Mouse (Mus musculus) olfactory bulb, adult 2 months (tissue): ENCODE measurements around the gene Spock2. TPM values are rescaled to one million over a fixed set of nuclear protein-coding genes. Genes with fewer than 3 reads are reported as not detected.
"Not testable (repeated sequence)": the region's sequence is repeated elsewhere in the genome, so short reads cannot be mapped to it uniquely, and the experiment has no call there.

Source experiments
- H3K27ac ChIP-seq: fragments of 200-500 bp; 2 replicates; pipeline ENCODE4 v1.5.1; 2012; ENCODE audit warnings: low read depth, low read length; ENCODE audit not compliant: insufficient read depth
- H3K4me1 ChIP-seq: fragments of 200-500 bp; 2 replicates; pipeline ENCODE4 v1.6.1; 2012; ENCODE audit warnings: low read length; ENCODE audit not compliant: control insufficient read depth, insufficient read depth
- H3K4me3 ChIP-seq: fragments of 200-500 bp; 2 replicates; pipeline ENCODE4 v1.5.1; 2012; ENCODE audit warnings: mild to moderate bottlenecking, low read depth, low read length, moderate library complexity; ENCODE audit not compliant: insufficient read depth
- CTCF ChIP-seq: fragments of 200-500 bp; IDR thresholded peaks from 2 replicates; pipeline ENCODE4 v1.5.1; 2012; ENCODE audit warnings: low read depth, mild to moderate bottlenecking, low read length, moderate library complexity; ENCODE audit not compliant: insufficient read depth
- POLR2A ChIP-seq: fragments of 200-500 bp; IDR thresholded peaks from 2 replicates; pipeline ENCODE4 v1.6.1; 2012; ENCODE audit warnings: mild to moderate bottlenecking, low read depth, low read length, moderate library complexity; ENCODE audit not compliant: insufficient read depth
- WGBS: fragments of 180-500 bp; shearing (Covaris S2); methylation state at CpG from one replicate; pipeline ENCODE4 v1.1.7; 2018; 5-methylcytosine and 5-hydroxymethylcytosine counted together
- polyA plus RNA-seq: library from polyadenylated mRNA; stranded (reverse); fragments of >200 nt; gene quantifications from 2 replicates; pipeline ENCODE4 v1.2.4, GENCODE M21; 2012; ENCODE audit warnings: low replicate concordance; ENCODE audit not compliant: missing spikeins, insufficient read depth, insufficient read length

Gene Spock2
- polyA plus RNA-seq, 1 experiment = 224 TPM

DNA sequence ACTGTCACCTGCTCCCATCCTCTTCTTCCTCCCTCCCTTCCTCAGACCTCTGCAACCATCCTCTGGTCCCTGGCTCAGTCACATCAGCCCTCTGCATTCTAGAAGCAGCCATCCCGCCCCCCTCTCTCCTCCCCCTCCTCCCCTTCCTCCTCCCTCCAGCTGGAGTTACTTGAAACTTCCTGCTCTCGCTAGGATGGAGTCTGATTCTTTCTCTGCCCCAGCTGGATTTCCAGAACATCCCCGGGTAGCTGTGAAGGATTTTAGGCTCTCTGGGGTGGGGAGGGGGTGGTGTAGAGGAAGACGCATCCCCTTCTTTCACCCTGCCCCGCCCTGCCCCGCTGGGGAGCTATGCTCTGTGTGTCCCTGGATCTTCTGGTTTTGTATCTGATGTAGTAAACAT is 27.5 kb downstream of the Spock2 start:
- 31% methylated on average over 5 of the region's 6 CpGs for WGBS
- Histone ChIP-seq H3K4me1 (peaks cover 21% of the 10 kb centered on the region), H3K27ac (no peak overlapping the region), H3K4me3 (no peak overlapping the region)
- TF ChIP-seq CTCF (no peak), POLR2A (no peak)

DNA sequence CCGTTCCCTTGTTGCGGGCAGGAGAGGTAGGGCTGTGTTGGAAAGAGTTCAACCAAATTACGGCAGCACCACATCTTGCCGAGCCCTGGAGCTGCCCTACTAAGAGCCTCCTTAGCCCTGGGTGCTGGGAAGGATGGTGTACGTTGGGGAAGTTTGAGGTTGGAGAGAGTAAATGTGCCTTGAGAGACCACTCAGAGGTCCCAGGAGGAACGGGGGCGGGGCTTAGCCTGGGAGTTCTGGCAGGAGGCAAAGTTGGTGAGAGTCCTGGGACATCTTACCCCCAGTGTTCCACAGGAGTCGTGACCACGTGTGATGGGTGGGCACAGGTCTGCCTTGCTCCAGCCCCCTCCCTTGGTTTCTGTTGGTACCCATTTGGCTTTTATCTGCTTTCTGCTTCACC is 28.2 kb downstream of the Spock2 start:
- no peak overlapping the region for H3K27ac ChIP-seq
- peaks cover 21% of the 10 kb centered on the region for H3K4me1 ChIP-seq
- 65% methylated on average over 9 of the region's 9 CpGs for WGBS
- TF ChIP-seq POLR2A = no peak
- TF ChIP-seq CTCF = no peak
- no peak overlapping the region for H3K4me3 ChIP-seq

DNA sequence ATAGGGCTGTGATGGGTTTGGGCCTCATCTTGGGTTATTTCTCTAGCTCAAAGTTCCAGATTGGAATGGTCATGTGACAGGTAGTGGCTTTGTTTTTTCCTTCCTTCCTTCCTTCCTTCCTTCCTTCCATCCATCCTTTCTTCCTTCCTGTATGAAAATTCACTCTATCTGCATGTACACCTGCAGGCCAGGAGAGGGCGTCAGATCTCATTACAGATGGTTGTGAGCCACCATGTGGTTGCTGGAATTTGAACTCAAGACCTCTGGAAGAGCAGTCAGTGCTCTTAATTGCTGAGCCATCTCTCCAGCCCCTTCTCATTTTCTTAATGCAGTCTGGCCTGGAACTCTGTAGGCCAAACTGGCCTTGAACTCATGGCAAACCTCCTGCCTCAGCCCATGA is 30.0 kb downstream of the Spock2 start:
- H3K27ac ChIP-seq, H3K4me3 ChIP-seq: not testable (repeated sequence)
- H3K4me1 ChIP-seq = peaks cover 21% of the 10 kb centered on the region
- 43% methylated on average over 1 of the region's 1 CpGs for WGBS

DNA sequence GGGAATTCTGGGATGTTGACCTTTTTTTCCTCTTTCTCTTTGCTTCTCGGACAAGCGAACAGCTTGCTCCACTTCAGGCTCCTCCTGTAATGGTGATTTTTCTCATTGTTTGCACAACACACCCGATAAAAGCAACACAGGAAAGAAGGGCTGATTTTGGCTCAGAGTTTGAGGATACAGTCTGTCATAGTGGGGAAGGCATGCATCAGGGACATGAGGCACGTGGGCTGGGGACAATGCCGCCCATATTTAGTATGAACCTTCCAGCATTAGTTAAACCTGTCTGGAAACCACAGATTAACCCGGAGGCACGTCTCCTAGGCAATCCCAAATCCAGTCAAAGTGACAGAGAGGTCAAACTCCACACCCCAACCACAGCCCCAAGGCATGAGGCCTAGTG is 30.9 kb downstream of the Spock2 start:
- TF ChIP-seq CTCF (no peak), POLR2A (no peak)
- 65% methylated on average over 7 of the region's 7 CpGs for WGBS
- Histone ChIP-seq H3K27ac (no peak overlapping the region), H3K4me3 (no peak overlapping the region), H3K4me1 (peaks cover 19% of the 10 kb centered on the region)

DNA sequence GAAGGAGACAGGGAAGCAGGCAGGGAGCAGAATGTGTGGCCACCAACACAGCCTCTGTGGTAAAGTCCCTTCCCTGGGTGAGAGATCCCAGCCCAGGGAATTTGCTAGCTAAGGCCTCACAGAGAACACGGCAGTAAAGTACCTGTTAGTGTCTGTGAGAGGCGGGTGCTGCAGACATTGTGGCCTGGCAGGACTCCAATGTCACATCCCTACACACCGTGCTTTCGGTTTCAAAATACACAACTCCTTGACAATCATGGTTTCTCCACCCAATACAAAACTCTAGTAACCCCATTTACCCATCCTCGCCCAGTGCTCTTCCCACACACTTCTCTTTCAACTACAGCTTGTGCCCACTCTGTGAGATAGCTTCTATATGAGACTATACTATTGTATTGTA is 32.7 kb downstream of the Spock2 start:
- TF ChIP-seq CTCF (no peak), POLR2A (no peak)
- no peak overlapping the region for H3K4me3 ChIP-seq
- 76% methylated on average over 5 of the region's 5 CpGs for WGBS
- peaks cover 7% of the 10 kb centered on the region; the same call in 1 of the 2 replicates for H3K4me1 ChIP-seq
- no peak overlapping the region for H3K27ac ChIP-seq

DNA sequence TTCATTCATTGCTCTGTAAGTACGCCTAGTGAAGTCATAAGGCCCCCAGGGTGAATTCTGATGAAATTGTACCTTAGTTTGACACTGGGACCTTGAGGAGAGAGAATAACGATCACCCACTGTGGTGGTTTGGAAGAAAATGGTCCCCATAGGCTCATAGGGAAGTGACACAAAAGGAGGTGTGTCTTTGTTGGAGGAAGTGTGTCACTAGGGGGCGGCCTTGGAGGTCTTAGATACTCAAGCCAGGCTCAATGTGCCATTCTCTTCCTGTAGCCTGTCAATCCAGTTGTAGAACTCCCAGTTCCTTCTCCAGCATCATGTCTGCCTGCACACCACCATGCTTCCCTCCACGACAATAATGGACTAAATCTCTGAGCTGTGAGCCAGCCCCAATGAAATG is 34.7 kb downstream of the Spock2 start:
- Histone ChIP-seq H3K27ac (no peak overlapping the region), H3K4me1 (no peaks in the 10 kb centered on the region), H3K4me3 (no peak overlapping the region)
- 91% methylated on average over 4 of the region's 4 CpGs for WGBS
- TF ChIP-seq CTCF (no peak), POLR2A (no peak)

DNA sequence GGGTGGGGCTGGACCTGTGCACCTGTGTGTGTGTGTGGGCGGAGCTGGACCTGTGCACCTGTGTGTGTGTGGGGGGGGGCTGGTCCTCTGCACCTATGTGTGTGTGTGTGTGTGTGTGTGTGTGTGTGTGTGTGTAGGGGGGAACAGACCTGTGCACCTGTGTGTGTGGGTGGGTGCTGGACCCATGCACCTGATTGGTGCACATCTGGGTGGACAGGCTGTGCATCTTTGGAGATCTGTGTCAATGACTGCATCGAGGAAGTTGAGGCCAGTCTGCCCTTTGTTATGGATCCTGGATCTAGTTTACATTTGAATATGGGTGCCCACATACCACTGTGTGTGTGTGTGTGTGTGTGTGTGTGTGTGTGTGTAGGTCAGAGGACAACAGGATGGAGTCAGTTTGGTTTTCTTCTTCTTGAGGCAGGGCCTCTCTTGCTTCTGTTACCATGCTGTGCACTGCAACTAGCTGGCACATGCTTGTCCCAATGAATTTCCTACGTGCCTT is 35.7 kb downstream of the Spock2 start:
- TF ChIP-seq CTCF (no peak), POLR2A (no peak)
- 89% methylated on average over 3 of the region's 3 CpGs for WGBS
- H3K4me3 ChIP-seq = no peak overlapping the region
- no peak overlapping the region for H3K27ac ChIP-seq
- H3K4me1 ChIP-seq = no peaks in the 10 kb centered on the region

DNA sequence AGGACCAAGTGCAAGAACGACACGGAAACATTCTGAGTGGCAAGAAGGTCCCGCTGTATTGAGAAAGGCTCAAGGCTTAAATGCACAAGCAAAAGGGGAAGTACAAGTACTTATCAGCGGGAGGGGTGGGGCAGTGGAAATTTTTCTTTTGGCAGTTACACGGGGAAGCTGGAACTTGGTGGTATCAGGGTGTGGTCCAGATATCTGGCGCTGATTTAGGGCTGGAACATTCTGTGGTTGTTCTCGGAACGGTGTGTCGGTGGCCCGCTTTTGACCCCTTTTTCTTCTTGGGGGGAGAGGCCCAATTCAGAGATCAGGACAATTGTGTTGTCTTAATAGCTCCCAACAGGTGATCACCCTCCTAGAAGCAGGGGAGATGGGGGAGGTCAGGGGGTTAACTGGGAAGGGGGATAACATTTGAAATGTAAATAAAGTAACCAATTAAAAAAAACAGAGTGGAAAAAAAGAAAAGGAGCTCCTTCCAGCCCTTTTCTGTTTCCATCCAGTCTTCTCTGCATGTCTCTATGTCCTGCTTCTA is 41.6 kb downstream of the Spock2 start:
- H3K4me3 ChIP-seq, H3K4me1 ChIP-seq, H3K27ac ChIP-seq: not testable (repeated sequence)
- 77% methylated on average over 10 of the region's 10 CpGs for WGBS

DNA sequence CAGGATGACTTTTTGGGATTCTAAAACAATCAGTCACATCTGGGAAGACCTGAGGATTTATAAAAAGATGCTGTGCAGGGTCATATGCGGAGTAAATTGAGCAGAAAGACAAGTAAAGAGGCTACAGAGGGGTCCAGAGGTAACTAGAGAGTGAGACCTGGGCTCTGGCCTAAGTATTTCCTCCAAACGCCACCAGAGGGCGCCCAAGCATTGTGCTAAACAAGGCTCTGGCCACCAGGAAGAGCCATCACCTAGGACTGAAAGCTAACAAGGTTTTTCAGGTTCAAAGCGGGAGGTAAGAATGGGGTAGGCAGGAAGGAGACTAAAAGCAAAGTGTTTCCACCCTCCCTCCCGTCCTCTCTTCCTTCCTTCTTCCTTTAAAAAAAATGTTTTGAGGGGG is 42.1 kb downstream of the Spock2 start:
- TF ChIP-seq POLR2A (no peak), CTCF (peak; percentile 68)
- H3K4me1 ChIP-seq = no peaks in the 10 kb centered on the region
- no peak overlapping the region for H3K27ac ChIP-seq
- WGBS = 2% methylated on average over 5 of the region's 5 CpGs
- no peak overlapping the region for H3K4me3 ChIP-seq

DNA sequence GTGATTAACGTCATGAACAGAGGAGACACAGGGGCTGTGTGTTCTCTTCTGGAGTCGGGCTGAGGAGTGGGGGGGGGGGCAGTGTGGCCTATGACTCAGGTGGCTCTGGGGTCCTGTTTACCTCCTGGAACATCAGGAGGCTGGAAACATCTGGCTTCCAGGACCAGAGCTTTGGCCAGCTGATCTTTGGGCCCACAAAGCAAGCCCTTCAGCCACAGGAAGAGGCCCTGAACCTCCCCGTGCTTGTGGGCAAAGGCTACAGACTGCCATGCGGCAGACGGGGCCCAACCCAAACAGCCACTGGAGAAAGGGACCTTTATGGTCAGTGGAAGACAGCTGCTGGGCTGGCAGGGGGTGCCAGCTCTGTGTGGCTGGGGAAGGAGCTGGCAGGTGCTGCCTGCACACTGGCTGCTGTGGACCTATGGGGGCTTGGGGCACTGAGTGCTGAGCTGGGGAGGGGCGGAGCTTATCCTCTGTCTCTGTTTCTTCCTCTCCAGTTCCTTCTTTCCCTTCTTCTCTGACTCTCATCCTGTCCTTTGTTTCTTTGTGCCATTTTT is 45.2 kb downstream of the Spock2 start:
- TF ChIP-seq POLR2A (no peak), CTCF (no peak)
- 58% methylated on average over 6 of the region's 6 CpGs for WGBS
- Histone ChIP-seq H3K4me1 (peaks cover 7% of the 10 kb centered on the region), H3K4me3 (no peak overlapping the region), H3K27ac (no peak overlapping the region)
